Mouse (Mus musculus): ENCODE results near the gene Ppcdc. TPM values are rescaled to one million over a fixed set of nuclear protein-coding genes. Genes with fewer than 3 reads are reported as not detected.

Gene Ppcdc
- total RNA-seq (2015; ENCODE audit: low replicate concordance) (1.3 and 4.8 TPM in 2 replicates), total RNA-seq (2017; ENCODE audit: low replicate concordance) (4.3 and 5.4 TPM in 2 replicates)

GRCm38 (mm10) chr9:57439522-57440295 is at the start of gene Ppcdc:
Gene Ppcdc (minus strand): TSS chr9:57440124.
- peak; percentile 97 for ATAC-seq (replicated peaks; ENCODE audit: low FRiP score, poor library complexity, severe bottlenecking)

DNA sequence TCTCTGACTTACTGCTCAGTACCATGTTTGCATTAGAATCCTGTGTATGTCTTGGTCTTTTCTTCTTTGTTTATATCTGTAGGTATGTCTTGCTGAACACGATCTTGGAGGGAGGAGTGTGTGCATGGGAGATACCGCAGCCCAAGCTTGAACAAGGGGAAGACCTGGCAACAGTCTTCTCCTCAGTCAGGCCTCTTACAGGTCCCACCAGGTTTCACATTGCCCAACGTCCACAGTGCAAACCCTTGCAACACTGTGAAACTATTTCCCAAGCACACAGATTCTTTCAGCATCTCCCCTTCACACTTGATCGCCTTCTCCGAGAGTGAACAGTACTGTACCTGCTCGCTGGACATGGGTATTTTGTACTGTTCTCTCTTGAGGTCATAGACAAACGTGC is 47.9 kb upstream of the Ppcdc start:
- no peak for ATAC-seq (replicated peaks; ENCODE audit: low FRiP score, poor library complexity, severe bottlenecking)

DNA sequence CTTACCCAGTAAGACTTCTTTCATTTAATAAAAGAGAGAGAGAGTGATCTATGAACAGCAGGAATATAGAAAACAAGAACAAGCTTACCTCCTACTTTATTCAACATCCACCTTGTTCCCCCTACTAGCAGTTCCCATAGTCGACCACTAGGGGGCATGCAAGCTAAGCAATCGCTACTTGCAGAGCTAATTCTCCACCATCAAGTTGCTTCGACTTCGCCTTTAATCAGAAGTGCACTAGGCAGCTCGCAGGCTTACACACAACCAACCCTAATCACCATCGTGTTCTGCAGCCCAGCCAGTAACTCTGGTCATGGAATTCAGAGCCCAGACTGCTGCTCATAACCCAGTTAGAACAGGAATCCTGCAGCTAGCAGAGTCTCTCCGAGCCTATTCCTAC is 45.9 kb upstream of the Ppcdc start:
- ATAC-seq (replicated peaks; ENCODE audit: low FRiP score, poor library complexity, severe bottlenecking): peak; percentile 94

DNA sequence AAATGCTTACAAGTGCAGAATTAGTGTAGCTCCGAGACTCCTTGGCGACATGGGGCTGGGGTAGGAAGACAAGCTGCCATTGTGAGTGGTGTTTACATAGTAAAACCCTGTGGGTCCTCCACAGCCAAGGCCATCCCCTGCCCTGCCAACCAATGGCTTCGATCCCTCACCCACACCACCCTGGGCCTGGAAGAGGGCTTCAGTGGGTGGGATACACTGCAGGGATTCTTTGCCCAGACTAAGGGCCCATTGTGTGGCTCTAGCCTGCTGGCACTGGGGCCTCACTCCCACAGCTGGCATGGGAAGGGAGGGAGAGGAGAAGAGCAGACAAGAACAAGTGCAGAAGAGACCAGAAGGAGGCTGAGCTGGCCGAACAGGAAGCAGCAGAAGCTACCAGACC is 29.0 kb upstream of the Ppcdc start:
- ATAC-seq (replicated peaks; ENCODE audit: low FRiP score, poor library complexity, severe bottlenecking): no peak

DNA sequence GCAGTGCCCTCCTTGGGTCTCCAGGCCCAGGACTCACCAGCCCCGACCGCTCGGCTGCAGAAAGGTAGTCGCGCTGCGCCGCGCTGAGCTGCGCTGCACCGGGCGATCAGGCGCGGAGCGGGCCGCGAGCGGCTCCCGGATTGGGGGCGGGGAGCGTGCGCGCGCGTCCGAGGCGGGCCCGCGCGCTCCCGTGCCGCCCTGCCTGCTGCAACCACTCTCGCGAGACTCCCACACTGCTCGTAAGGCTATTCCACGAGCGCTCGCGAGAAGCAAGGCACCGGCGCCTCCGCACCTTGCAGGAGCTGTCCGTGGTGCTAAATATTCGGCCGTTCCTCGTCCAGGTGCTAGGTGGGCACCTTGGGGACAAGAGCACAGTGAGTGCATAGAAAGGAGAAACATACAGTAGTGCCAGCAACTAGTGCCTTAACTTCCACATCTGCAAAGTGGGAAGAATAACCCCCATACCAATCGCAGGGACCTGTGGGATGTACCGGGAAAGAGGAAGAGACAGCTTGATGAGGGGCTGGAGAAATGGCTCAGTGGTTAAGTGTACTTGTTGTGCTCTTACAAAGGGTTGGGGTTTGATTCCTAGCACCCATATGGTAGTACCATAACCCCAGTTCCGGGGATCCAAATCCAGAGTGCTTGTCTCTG is 28.1 kb upstream of the Ppcdc start, which contains the start of gene Scamp5:
Gene Scamp5, minus strand, starts transcription at position 165 of the 654 bp plus-strand sequence.
- no peak for ATAC-seq (replicated peaks; ENCODE audit: low FRiP score, poor library complexity, severe bottlenecking)

- no peak for ATAC-seq (replicated peaks; ENCODE audit: low FRiP score, poor library complexity, severe bottlenecking)
Observed at GRCm38 (mm10) chr9:57467271-57467771, 27.4 kb upstream of the Ppcdc start.

DNA sequence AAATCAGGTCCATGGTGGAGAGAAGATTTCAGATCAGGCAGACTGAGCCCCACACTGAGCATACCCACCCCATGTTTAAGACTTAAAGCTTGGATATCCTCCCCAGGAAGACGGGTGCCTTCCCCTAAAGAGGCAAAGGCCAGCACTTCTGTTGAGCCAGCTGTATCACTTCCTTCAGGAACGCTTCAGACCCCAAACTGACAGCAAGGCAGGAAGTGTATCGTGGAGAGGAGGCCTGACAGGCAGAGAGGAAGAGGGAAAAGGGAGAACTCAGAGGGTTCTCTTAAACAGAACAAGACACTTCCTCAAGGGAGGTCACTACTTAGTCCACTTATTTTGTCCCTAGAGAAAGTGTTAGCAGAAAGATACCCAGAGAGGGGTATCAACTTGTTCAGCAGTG is 26.2 kb upstream of the Ppcdc start:
- no peak for ATAC-seq (replicated peaks; ENCODE audit: low FRiP score, poor library complexity, severe bottlenecking)

- no peak for ATAC-seq (replicated peaks; ENCODE audit: low FRiP score, poor library complexity, severe bottlenecking)
Observed at GRCm38 (mm10) chr9:57462866-57463265, 22.9 kb upstream of the Ppcdc start.

- ATAC-seq (replicated peaks; ENCODE audit: low FRiP score, poor library complexity, severe bottlenecking): peak; percentile 61; the same call in 1 of the 2 replicates
Observed at GRCm38 (mm10) chr9:57459707-57460106, 19.8 kb upstream of the Ppcdc start.

- no peak for ATAC-seq (replicated peaks; ENCODE audit: low FRiP score, poor library complexity, severe bottlenecking)
Observed at GRCm38 (mm10) chr9:57453516-57453915, 13.6 kb upstream of the Ppcdc start.

DNA sequence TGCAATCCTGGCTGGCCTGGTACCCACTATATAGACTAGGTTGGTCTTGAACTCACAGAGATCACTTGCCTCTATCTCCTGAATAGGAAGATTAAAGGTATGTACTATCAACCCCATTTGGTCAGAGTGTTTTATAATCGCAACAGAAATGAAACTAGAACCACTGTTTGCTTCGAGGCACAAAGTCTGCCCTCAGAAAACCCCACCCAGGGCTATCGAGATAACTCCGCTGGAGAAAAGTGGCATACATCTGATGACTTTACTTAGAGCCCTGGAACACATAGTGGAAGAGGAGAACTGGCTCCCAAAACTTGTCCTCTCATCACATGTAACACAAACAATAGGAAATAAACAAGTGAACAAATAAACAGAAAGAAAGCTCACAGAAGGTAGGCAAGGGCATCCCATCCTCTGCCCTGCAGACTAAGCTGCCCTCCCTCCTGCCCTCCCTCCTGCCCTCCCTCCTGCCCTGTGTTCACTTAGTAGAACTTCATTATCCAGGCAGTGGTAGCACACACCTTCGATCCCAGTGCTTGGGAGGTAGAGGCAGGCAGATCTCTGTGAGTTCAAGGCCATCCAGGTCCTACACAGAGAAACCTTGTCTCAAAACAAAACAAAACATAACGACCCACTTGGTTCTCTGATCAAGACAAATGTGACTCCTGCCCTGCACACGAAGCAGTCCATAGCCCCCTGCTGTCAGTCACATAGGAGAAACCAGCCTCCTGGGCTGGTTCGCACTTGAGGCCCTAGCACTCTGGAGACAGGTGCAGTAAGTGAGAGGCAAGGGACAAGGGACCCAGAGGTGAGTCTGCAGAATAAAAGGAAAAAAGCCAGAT is 12.9 kb upstream of the Ppcdc start:
- no peak for ATAC-seq (replicated peaks; ENCODE audit: low FRiP score, poor library complexity, severe bottlenecking)

GRCm38 (mm10) chr9:57449715-57450114 is 9.8 kb upstream of the Ppcdc start:
- ATAC-seq (replicated peaks; ENCODE audit: low FRiP score, poor library complexity, severe bottlenecking): peak; percentile 54; the same call in 1 of the 2 replicates

DNA sequence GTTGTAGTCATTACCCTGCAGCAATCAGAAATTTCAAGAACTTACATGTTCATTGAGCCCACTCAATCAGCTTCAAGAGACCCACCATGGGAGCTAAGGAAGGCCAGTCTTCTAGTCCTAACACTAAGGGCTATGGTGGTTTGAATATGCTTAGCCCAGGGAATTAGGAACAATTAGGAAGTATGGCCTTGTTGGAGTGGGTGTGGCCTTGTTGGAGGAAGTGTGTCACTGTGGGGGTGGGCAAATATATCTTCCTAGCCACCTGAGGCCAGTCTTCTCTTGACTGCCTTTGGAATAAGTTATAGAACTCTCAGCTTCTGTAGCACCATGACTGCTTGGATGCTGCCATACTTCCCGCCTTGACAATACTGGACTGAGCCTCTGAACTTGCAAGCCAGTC is 696 bp upstream of the Ppcdc start:
- no peak for ATAC-seq (replicated peaks; ENCODE audit: low FRiP score, poor library complexity, severe bottlenecking)

DNA sequence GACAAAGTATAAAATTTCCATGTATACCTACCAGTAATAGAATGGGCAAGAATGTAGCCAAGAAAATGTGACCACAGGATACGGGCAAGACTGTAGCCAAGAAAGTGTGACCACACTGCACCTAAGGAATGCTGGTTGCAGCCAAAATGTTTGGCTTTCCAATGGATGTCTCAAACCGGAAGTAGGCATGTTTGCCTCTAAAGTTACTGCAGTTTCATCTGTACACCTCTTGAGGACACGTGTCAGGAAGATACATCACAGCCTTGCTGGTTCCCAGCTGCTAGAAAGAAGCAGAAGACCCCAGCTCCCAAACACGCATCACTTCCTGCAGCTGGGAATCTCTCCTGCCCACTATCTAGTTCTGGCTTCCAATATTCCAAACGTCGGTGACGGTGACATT is 841 bp downstream of the Ppcdc start:
- no peak for ATAC-seq (replicated peaks; ENCODE audit: low FRiP score, poor library complexity, severe bottlenecking)

GRCm38 (mm10) chr9:57437896-57438614 is 1.9 kb downstream of the Ppcdc start:
- ATAC-seq (replicated peaks; ENCODE audit: low FRiP score, poor library complexity, severe bottlenecking): no peak

GRCm38 (mm10) chr9:57436166-57436565 is 3.8 kb downstream of the Ppcdc start:
- no peak for ATAC-seq (replicated peaks; ENCODE audit: low FRiP score, poor library complexity, severe bottlenecking)

- ATAC-seq (replicated peaks; ENCODE audit: low FRiP score, poor library complexity, severe bottlenecking): no peak
Observed at GRCm38 (mm10) chr9:57434405-57435165, 5.3 kb downstream of the Ppcdc start.

DNA sequence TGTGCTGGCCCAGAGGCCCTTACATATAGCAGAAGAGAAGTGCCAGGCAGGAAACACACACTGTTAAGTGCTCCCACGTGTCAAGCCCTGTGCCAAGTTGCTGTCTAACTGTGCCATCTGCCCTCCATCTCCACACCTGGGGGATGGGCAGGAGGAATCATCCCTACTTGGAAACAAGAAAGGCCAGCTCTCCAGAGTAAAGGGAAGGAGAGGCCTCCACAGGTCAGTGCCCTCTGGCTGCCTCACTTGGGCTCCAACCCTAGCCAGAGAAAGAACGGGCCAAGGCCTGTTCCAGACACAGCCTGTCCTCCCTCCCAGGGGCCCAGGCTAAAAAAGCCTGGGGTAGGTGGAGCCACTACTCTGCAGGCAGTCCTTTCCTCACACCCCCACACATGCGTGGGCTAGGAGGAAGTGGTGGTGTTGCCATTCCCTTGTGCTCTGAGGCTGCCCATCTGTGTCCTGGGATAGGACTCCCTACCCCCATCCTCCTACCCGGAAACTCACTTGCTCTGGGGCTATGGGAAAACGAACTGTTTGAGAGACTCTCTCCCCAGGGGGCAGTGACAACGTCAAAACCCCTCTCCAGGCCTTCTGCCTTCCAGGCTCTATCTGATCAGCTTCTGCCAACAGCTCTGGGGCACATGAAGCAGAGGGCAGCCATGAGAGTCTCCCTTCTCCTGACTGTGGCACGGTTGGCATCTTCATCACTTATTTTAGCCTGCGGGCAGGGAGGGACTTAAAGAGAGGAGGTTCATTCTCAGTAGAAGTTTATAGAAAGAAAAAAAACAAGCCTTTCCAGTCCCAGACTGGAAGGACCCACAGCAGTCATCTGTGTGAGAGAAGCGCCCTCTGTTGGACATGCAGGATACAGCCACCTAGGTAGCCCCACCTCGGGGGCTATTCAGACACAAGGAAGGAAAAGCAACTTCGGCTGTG is 6.6 kb downstream of the Ppcdc start:
- peak; percentile 80 for ATAC-seq (replicated peaks; ENCODE audit: low FRiP score, poor library complexity, severe bottlenecking)
